Mouse (Mus musculus) testis, postnatal 14 days (tissue): ENCODE results near the gene Lin28b.
"Not testable (repeated sequence)": the region's sequence is repeated elsewhere in the genome, so short reads cannot be mapped to it uniquely, and the experiment has no call there.

Experiments used
- DNase-seq: peaks from one replicate; pipeline ENCODE4 v3.0.0; 2021; ENCODE audit warnings: low spot score

Gene Lin28b

GRCm38 (mm10) chr10:45411741-45412140 is 74.5 kb downstream of the Lin28b start:
- no peak for DNase-seq

GRCm38 (mm10) chr10:45410624-45411341 is 75.4 kb downstream of the Lin28b start:
- no peak for DNase-seq

DNA sequence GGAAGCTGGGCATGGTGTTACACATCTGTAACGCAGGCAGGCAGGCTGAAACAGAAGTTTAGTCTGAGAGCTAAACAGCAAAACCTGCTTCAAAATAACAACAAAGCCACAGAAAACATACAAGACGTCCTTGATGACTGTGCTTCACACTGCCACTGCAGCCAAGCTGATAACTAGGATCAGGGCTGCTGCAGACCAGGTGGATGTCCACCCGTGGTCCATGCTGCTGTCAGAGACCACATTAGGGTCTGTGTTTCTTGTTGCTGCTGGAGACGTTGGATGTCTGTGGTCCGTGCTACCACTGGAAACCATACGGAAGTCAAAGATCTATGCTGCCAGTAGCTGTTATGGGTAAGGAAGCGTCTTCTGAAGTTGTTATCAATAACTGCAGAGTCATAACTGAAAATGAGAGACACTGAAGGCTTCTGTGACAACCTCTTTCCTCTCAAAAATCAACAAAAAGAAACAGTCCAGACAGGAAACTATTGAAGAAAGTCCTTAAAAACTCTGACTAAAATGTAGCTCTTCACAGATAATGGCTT is 86.4 kb downstream of the Lin28b start:
- no peak for DNase-seq

DNA sequence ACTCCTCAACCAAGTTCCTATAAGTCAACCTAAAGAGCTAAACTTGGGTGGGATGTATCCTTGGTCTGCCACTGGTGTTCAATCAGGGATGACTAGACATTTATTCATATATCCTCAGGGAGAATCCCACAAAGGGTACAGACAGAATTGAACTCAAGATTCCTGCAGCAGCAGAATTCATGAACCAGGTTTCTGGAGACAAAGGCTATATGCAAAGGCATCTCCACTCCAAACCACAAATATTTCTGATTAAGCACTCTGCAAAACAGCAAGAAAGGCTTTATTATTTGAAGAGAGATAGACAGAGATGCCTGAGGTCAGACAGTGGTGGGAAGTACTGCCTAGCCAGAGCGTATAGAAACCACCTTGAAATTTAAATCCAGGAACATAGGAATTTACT is 88.0 kb downstream of the Lin28b start:
- no peak for DNase-seq

- DNase-seq, result no peak
Measured at GRCm38 (mm10) chr10:45382637-45382958, 103.6 kb downstream of the Lin28b start.

- no peak for DNase-seq
Measured at GRCm38 (mm10) chr10:45381937-45382636, 104.1 kb downstream of the Lin28b start.

- no peak for DNase-seq
Measured at GRCm38 (mm10) chr10:45378269-45378668, 107.9 kb downstream of the Lin28b start.

GRCm38 (mm10) chr10:45372994-45373692 is 113.1 kb downstream of the Lin28b start:
- DNase-seq, result no peak

DNA sequence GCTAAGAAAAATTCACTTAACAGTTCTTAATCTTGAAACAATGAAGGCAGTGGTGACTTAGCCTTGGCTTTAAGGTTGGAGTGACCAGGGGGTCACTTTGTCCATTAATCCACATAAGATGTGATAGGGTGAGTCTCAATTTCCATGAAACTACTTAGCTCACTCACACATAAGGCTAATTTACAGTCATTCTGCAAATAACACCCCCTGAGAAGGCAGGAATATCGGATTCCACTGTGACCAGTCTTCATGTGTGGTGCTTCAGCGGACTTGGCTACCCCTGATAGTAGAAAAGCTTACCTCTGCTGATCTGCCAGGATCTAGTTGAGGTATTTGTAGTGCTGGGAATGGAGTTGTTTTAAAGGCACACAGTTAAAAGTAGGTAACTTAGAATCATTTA is 115.7 kb downstream of the Lin28b start:
- DNase-seq, result no peak

GRCm38 (mm10) chr10:45369639-45370038 is 116.6 kb downstream of the Lin28b start:
- DNase-seq, result no peak

- DNase-seq, result no peak
Measured at GRCm38 (mm10) chr10:45366987-45367705, 119.0 kb downstream of the Lin28b start.

- DNase-seq, result no peak
Measured at GRCm38 (mm10) chr10:45363396-45363795, 122.8 kb downstream of the Lin28b start.

DNA sequence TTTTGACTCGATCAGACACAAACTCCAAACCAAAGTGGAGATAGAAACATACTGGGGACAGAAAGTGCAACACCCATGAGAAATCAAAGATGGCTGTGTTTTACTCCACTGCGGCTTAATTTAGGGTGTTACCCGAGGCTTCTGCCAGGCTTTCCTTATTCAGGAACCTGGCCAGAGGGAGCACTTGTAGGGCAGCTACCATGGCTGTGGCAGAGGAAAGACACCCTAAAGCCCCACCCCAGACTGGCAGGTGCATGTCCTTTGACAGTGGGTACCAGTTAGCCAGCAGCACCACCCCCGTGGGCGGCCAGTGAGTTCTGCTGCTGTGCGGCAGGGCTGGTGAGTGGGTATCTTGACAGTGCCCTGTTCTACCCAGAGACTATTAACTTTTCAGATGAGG is 130.1 kb downstream of the Lin28b start:
- no peak for DNase-seq

DNA sequence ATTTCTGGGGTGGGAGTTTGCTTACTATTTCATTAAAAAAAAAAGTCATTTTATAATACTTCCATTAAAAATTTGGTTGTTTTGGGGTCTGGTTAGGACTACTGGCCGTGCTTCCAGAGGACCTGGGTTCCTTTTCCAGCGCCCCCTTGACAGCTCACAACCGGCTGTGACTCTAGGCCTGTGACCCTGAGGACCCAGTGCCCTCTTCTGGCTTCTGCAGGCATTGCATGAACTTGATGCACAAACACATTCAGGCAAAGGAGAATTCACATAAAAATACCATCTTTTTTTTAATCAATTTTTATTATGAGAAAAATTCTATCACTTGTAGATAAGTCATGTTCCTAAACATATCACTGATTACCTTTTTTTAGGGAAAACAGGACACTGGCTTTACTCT is 138.1 kb downstream of the Lin28b start:
- DNase-seq, result not testable (repeated sequence)

DNA sequence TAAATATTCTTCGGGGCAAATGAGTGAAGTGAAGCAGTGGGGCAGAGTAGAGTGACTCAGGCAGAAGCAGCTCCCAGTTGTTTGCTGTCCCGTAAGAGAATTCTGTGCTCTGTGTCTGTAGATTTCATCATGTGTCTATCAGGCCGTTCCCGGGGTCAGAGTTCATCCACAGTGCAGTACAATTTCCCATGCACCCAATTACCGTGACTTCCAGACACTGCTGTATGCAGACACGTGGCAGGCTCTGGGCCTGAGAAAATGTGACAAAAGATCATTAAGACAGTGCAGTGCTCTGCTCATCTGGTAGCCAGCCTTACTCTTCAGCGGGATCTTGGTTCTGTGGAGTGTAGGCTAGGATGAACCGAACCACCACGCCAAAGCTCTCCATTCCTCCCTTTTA is 141.0 kb downstream of the Lin28b start:
- DNase-seq, result no peak

DNA sequence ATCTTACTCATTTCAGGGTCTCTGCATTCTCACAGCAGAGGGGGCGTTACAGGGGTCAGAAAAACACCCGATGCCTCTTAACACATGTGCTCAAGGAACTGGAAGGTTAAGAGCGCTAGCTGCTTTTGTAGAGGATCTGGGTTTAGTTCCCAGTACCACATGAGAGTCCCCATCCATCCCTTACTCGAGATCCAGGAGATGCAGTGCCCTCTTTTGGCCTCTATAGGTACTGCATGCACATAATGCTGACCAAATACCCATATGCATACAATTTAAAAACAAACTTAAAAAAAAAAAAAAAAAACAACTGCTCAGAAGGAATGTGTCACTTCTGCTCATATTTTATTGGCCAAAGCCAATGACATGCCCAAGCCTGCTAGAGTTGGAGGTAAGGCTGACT is 141.8 kb downstream of the Lin28b start:
- no peak for DNase-seq

GRCm38 (mm10) chr10:45339106-45339505 is 147.1 kb downstream of the Lin28b start:
- no peak for DNase-seq

- peak; percentile 52 for DNase-seq
Measured at GRCm38 (mm10) chr10:45335434-45336422, 150.5 kb downstream of the Lin28b start, which contains the start of gene Bves. Gene Bves, plus strand, starts transcription at chr10:45335772.

GRCm38 (mm10) chr10:45334925-45335324 is 151.3 kb downstream of the Lin28b start:
- no peak for DNase-seq

DNA sequence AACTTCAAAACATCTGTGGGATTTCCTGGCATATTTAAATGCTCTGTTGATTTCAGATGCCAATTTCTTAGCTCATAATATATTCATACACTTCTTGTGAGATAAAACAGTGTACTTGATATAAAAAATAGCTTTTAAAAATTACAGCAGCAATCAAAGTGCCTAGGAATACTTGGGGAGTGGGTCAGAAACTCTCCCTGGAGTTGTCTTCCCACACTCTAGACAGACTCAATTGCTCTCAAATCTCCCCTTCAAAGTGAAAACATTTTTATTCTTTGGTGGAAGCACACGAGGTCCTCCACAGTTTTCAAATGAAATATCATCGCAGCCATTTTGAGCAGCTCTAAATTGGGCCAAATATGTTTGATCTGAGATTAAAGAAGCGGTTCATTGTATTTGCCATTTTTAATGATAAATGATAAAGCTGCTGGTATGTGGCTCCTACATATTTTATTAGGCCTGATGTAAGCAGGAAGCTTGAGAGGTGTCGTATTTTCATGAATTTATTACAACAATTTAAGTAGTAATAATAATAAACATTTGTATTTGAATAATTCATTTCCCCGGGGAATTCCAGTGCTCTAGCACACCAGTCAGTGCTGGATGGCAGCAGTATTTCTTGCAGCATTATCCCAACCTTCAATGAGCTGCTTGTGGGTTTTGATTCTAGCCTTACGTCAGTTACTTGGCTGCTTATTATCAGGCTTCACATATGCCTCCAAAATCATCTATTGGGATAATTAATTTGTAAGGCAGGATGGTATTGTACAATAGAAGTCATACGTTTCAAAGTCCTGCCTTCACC is 157.8 kb downstream of the Lin28b start:
- DNase-seq, result no peak
